Mouse (Mus musculus): ENCODE results near the gene Gpr33. TPM values are rescaled to one million over a fixed set of nuclear protein-coding genes. Genes with fewer than 3 reads are reported as not detected.

The Gpr33 gene
- polyA plus RNA-seq (2016; fragmentation: Nextera tagmentation; extraction: Ambion mirVana): not detected in 2 replicates

DNA sequence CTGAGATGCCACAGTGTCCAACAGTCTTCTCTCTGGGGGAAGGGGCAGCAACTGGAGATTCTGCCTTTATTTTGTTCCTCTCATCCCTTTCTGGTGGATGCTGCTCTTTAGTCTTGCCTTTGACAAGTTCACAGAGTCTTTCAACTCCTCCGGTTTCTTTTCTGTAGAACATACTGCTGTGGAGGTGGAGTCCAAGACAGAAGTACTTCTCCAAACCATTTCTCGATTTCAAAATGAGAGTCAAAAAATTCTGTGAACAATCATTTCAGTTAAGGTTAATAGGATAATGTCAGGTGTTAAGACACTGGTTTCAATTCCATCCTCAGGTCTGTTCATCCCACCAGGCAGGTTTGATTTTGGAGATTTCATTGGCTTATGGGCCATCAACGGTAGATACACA lies at the start of gene Gpr33:
Gpr33 (minus strand) TSS at position 101 of the 400 bp plus-strand sequence.
- Histone ChIP-seq H3K4me3 (no peak within 1 kb of the TSS), H3K9ac (no peak within 1 kb of the TSS), H3K4me2 (no peak within 1 kb of the TSS), H3K27ac (no peak within 1 kb of the TSS), H3K27me3 (replicated peaks) (no peaks in the 10 kb centered on the region), H3K9me3 (replicated peaks) (no peaks in the 10 kb centered on the region), H3K36me3 (no peaks in the 10 kb centered on the region), H3K4me1 (no peaks in the 10 kb centered on the region)
- WGBS (ENCODE audit: insufficient replicate concordance): 74% methylated on average over 3 of the region's 3 CpGs
- ATAC-seq: no peak

DNA sequence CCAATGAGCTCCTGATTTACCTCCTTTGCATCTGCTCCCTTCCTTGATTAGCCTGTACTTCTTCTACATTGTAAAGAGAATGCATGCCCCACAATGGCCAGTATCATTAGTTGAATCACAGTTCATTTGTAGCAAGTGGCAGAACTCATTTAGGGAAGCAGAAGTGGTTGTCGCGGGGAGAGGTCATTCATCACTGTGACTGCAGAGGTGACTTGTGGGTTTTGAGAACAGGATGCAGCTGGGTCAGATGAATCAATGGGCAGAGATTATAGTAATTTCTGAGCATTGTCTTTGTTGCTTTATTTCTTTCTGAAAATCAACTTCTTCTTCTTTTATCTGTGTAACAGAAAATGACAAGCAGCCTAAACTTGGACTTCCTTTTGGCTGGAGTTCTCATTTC lies 21.5 kb upstream of the Gpr33 start:
- H3K9me3 ChIP-seq (replicated peaks): no peaks in the 10 kb centered on the region
- H3K36me3 ChIP-seq: no peaks in the 10 kb centered on the region
- 18% methylated on average over 2 of the region's 2 CpGs for WGBS (ENCODE audit: insufficient replicate concordance)
- H3K4me1 ChIP-seq: peaks cover 3% of the 10 kb centered on the region; the same call in 1 of the 2 replicates
- H3K27ac ChIP-seq: no peak overlapping the region
- no peak overlapping the region for H3K4me3 ChIP-seq
- no peaks in the 10 kb centered on the region for H3K27me3 ChIP-seq (replicated peaks)
- H3K4me2 ChIP-seq: no peak overlapping the region
- no peak for ATAC-seq
- H3K9ac ChIP-seq: no peak overlapping the region

DNA sequence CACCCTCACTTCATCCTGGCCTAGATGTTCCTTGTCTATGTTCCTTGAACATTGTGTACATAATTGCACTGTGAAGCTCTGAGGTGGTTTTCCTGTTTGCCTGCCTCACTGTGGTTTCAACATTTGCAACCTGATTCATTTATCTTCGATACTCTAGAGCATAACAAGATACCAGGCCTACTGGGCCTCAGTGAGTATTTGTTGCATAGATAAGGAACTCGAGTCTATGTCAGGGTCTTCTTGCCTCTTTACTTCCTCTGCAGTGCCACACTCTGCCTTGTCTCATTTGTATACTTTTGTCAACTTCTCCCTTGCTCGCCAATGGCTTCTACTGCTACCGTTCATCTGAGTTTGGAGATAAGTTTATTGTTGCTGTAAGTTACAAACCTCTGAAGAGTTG lies 18.5 kb upstream of the Gpr33 start:
- no peak overlapping the region for H3K4me3 ChIP-seq
- H3K9ac ChIP-seq: no peak overlapping the region
- H3K9me3 ChIP-seq (replicated peaks): no peaks in the 10 kb centered on the region
- H3K27ac ChIP-seq: no peak overlapping the region
- H3K36me3 ChIP-seq: no peaks in the 10 kb centered on the region
- peaks cover 3% of the 10 kb centered on the region; the same call in 1 of the 2 replicates for H3K4me1 ChIP-seq
- ATAC-seq: no peak
- no peaks in the 10 kb centered on the region for H3K27me3 ChIP-seq (replicated peaks)
- no peak overlapping the region for H3K4me2 ChIP-seq
- WGBS (ENCODE audit: insufficient replicate concordance): 17% methylated on average over 4 of the region's 4 CpGs

DNA sequence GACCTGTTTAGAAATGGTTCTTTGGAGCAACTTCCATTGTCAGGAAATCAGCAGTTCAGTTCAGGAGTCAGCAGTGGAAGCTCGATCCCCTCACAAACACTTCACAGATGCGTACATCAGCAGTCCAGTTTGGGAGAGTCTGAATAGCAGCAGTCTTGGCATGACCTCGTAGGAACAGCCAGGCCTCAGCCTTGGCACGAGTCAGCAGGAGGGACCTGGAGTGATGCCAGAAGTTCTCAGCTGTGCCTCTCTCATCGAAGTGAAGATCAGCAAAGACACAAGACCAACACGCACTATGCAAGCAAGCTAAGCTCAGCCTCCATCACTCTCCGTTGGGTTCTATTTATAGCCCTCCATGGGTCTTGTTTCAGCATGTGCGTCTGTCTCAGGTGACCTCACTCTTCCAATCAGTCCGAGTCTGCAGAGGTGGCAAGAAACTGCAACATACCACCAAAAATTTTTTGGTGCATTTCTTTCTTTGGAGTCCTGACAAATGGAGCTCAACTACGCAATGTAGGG lies 15.0 kb upstream of the Gpr33 start:
- Histone ChIP-seq H3K36me3 (no peaks in the 10 kb centered on the region), H3K4me3 (no peak overlapping the region), H3K4me2 (no peak overlapping the region), H3K27ac (no peak overlapping the region), H3K27me3 (replicated peaks) (no peaks in the 10 kb centered on the region), H3K9me3 (replicated peaks) (no peaks in the 10 kb centered on the region), H3K9ac (no peak overlapping the region), H3K4me1 (peaks cover 3% of the 10 kb centered on the region; the same call in 1 of the 2 replicates)
- ATAC-seq: no peak
- 71% methylated on average over 10 of the region's 10 CpGs for WGBS (ENCODE audit: insufficient replicate concordance)

DNA sequence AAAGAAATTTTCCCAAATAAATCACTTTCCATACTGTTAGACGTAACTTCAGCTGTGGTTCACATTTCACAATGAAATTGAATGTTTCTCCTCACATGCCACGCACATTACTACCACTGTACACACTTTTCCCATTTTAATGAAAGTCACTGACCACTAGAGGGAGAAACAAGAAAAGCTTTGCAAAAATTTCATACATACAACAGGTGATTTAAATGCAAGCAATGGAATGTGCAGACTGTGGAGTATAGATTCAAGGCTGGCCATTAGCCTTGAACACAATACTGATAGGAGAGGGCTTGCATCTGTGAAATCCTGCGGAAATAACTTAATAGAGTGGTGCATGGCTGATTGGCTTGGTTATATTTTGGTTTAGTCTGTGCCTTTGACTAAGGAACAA lies 10.5 kb upstream of the Gpr33 start:
- Histone ChIP-seq H3K4me2 (no peak overlapping the region), H3K27me3 (replicated peaks) (no peaks in the 10 kb centered on the region), H3K27ac (no peak overlapping the region), H3K36me3 (no peaks in the 10 kb centered on the region), H3K9me3 (replicated peaks) (no peaks in the 10 kb centered on the region), H3K4me3 (no peak overlapping the region), H3K9ac (no peak overlapping the region), H3K4me1 (no peaks in the 10 kb centered on the region)
- WGBS (ENCODE audit: insufficient replicate concordance): 59% methylated on average over 3 of the region's 3 CpGs
- no peak for ATAC-seq

DNA sequence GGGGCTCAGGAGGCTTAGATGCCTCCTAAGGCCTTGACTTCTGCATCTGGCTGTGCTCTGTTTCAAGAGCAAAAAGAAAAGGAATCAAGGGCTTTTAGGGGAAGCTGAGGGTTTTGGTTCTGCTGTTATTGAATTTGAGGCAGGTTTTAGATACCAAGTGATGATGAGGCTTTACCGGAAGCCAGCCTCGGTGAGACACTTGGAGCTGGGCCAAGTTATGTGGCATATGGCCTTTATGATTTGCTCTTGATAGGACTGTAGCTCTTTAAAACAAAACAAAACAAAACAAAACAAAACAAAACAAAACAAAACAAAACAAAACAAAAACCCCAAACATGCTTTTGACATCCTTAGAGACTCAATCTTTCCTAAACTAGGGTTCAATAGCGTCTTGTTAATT lies 7.1 kb upstream of the Gpr33 start:
- H3K27me3 ChIP-seq (replicated peaks): no peaks in the 10 kb centered on the region
- H3K9me3 ChIP-seq (replicated peaks): no peaks in the 10 kb centered on the region
- H3K4me2 ChIP-seq: no peak overlapping the region
- H3K4me3 ChIP-seq: no peak overlapping the region
- no peak overlapping the region for H3K27ac ChIP-seq
- WGBS (ENCODE audit: insufficient replicate concordance): 81% methylated on average over 3 of the region's 3 CpGs
- no peak overlapping the region for H3K9ac ChIP-seq
- no peak for ATAC-seq
- H3K4me1 ChIP-seq: no peaks in the 10 kb centered on the region
- no peaks in the 10 kb centered on the region for H3K36me3 ChIP-seq

DNA sequence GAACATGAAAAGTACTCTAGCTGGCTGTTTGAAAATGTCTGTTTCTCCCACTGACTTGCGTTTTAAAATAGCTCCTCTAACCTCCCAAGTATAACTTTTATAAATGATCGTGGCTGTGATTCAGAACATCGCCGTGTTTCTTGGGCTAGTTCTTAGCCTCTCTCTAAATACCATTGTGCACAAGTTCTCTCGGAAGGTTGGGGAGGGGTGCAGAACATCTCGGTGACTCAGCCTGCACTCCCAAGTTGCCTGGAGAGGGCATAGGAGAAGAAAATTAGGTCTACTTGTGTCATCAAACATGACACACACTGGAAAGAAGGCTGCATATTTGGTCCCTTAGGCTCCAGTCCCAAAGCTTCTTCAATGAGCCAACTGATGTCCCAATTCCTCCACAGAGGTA lies 4.4 kb upstream of the Gpr33 start:
- H3K4me1 ChIP-seq: no peaks in the 10 kb centered on the region
- H3K4me3 ChIP-seq: no peak overlapping the region
- no peaks in the 10 kb centered on the region for H3K27me3 ChIP-seq (replicated peaks)
- H3K4me2 ChIP-seq: no peak overlapping the region
- WGBS (ENCODE audit: insufficient replicate concordance): 77% methylated on average over 6 of the region's 6 CpGs
- H3K36me3 ChIP-seq: no peaks in the 10 kb centered on the region
- no peaks in the 10 kb centered on the region for H3K9me3 ChIP-seq (replicated peaks)
- H3K9ac ChIP-seq: no peak overlapping the region
- ATAC-seq: no peak
- no peak overlapping the region for H3K27ac ChIP-seq

DNA sequence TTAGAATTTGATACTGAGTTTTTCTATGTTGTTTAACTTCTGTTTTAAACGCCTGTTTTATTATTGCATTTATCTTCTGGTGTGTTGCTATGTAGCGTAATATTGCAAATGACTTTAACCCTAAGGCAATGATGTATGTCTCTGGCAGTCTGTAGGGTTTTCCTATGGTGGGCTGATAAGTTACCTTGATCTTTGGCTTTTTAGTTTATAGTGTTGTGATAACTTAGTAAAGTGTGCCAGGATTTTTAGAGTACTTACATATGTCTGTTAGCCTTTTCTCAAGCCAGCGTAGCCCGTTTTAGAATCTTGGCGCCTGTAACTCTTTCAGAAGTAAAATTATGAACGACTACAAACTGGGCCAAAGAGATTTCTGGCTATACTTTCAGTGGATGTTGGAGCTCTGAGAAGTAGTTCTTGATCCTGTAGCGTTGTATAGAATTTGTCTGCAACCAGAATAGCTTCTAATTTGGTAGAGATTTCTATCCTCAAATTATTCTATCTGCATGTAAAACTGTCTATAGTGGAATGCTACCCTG lies 13.3 kb downstream of the Gpr33 start:
- ATAC-seq: no peak
- no peaks in the 10 kb centered on the region for H3K9me3 ChIP-seq (replicated peaks)
- H3K9ac ChIP-seq: no peak overlapping the region
- H3K27ac ChIP-seq: no peak overlapping the region
- H3K4me1 ChIP-seq: no peaks in the 10 kb centered on the region
- H3K36me3 ChIP-seq: no peaks in the 10 kb centered on the region
- H3K4me2 ChIP-seq: no peak overlapping the region
- H3K4me3 ChIP-seq: no peak overlapping the region
- no peaks in the 10 kb centered on the region; the same call in 1 of the 2 replicates for H3K27me3 ChIP-seq (replicated peaks)
- 79% methylated on average over 7 of the region's 7 CpGs for WGBS (ENCODE audit: insufficient replicate concordance)

DNA sequence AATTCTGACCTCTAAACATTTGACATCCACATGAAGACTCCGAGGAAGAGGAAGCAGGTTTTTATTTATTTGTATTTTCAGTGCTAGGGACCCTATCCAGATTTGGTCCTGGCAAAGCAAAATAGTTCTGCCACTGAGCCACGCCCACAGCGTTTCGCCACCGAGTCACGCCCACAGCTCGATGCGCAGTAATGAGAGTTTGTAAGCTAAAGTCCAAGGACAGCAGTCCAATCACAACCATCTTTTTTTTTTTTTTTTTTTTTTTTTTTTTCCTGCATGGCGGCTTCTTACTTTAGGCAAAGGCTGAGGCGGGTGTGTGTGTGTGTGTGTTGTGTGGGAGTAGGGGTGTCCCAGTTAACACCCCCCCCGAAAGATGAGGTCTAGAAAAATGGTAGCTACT lies 13.8 kb downstream of the Gpr33 start:
- no peaks in the 10 kb centered on the region for H3K36me3 ChIP-seq
- no peak overlapping the region for H3K9ac ChIP-seq
- no peaks in the 10 kb centered on the region for H3K4me1 ChIP-seq
- WGBS (ENCODE audit: insufficient replicate concordance): 72% methylated on average over 11 of the region's 11 CpGs
- no peak overlapping the region for H3K27ac ChIP-seq
- H3K4me3 ChIP-seq: no peak overlapping the region
- H3K9me3 ChIP-seq (replicated peaks): no peaks in the 10 kb centered on the region
- H3K4me2 ChIP-seq: no peak overlapping the region
- no peaks in the 10 kb centered on the region; the same call in 1 of the 2 replicates for H3K27me3 ChIP-seq (replicated peaks)
- ATAC-seq: no peak

DNA sequence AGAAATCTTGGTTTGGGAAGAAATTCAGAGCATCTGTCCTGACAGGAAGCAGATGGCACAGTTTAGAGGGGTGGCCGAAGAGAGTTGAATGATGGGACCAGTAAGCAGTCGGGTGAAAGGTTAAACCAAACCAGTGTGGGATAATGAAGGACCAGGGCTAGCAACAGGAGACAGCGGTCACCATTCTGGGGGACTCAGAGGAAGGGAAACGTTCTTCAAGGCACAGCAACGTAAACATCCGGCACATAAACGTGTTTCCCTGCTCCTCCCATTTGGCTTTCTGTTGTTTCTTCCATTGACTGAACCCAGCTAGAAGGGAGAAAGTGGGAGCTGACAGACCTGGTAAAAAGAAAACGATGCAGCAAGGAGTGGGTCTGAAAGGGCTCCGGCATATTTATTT lies 14.6 kb downstream of the Gpr33 start:
- ATAC-seq: no peak
- Histone ChIP-seq H3K4me2 (no peak overlapping the region), H3K36me3 (no peaks in the 10 kb centered on the region), H3K4me1 (no peaks in the 10 kb centered on the region), H3K27me3 (replicated peaks) (no peaks in the 10 kb centered on the region; the same call in 1 of the 2 replicates), H3K9ac (no peak overlapping the region), H3K27ac (no peak overlapping the region), H3K9me3 (replicated peaks) (no peaks in the 10 kb centered on the region), H3K4me3 (no peak overlapping the region)
- 49% methylated on average over 9 of the region's 9 CpGs for WGBS (ENCODE audit: insufficient replicate concordance)

DNA sequence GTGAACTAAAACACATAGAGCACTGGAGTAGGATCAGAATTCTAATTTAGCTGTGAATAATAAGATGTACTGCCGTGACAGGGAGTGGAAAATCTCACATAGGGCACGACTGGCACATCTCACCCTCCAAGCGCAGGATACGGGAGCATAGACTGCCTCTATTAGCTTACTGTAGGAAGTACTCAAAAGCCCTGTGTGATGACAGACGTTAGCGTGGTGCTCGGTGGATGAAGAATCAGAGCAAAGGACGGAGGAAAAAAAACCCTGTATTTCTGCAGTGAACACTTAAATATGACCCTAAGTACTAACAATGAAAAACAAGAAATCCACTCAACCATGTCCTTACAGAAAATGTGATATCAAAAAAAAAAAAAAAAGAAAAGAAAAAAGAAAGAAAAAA lies 15.7 kb downstream of the Gpr33 start:
- Histone ChIP-seq H3K36me3 (no peaks in the 10 kb centered on the region), H3K9ac (no peak overlapping the region), H3K27me3 (replicated peaks) (no peaks in the 10 kb centered on the region; the same call in 1 of the 2 replicates), H3K4me2 (no peak overlapping the region), H3K27ac (no peak overlapping the region), H3K9me3 (replicated peaks) (no peaks in the 10 kb centered on the region), H3K4me3 (no peak overlapping the region), H3K4me1 (no peaks in the 10 kb centered on the region)
- 65% methylated on average over 8 of the region's 8 CpGs for whole genome bisulfite sequencing (ENCODE audit: insufficient replicate concordance)
- no peak for ATAC-seq

DNA sequence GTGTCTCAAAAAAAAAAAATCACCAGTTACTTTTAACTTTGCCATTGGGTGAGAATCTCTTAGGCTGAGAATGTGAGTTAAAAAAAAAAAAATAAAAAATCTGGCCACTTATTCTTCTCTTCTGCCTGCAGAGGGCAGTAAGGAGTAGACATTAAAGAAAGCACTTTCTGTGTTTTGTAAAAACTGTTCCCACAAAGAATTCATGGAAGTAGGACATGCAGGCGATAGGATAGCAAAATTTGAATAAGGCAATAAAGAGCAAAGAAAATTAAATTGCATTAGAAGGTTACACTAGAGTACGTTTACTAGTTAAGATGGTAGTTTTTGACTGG lies 17.3 kb downstream of the Gpr33 start:
- Histone ChIP-seq H3K4me1 (peaks cover 8% of the 10 kb centered on the region), H3K4me3 (no peak overlapping the region), H3K9me3 (replicated peaks) (no peaks in the 10 kb centered on the region), H3K27me3 (replicated peaks) (no peaks in the 10 kb centered on the region; the same call in 1 of the 2 replicates), H3K27ac (no peak overlapping the region), H3K4me2 (no peak overlapping the region), H3K36me3 (no peaks in the 10 kb centered on the region), H3K9ac (no peak overlapping the region)
- WGBS (ENCODE audit: insufficient replicate concordance): 62% methylated on average over 2 of the region's 2 CpGs
- ATAC-seq: no peak
